Mouse (Mus musculus) layer of hippocampus, adult 11-12 months (tissue): ENCODE data around the gene Cnnm3.

Source experiments
- DNase-seq: peaks from one replicate; pipeline ENCODE4 v3.0.0; 2022; ENCODE audit warnings: low spot score

Gene Cnnm3

DNA sequence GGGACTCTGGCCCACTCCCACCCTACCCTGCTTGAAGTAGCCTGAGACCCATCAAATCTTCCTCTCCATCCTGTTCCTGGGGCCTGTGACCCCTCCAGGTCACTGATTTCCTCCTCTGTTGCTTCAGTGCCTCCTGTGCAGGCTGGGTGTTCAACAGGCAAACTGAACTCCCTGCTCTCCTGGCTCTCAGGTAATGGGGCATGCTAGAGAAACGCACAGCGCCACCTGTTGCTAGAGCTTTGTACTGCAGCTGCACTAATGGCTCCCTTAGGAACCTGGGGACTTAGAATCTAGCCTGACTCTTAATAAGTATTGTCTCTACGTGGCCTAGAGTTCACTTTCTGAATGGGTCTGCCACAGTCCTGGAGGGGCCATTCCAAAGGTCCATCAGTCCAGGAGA is 10.4 kb upstream of the Cnnm3 start:
- peak; percentile 74 for DNase-seq

DNA sequence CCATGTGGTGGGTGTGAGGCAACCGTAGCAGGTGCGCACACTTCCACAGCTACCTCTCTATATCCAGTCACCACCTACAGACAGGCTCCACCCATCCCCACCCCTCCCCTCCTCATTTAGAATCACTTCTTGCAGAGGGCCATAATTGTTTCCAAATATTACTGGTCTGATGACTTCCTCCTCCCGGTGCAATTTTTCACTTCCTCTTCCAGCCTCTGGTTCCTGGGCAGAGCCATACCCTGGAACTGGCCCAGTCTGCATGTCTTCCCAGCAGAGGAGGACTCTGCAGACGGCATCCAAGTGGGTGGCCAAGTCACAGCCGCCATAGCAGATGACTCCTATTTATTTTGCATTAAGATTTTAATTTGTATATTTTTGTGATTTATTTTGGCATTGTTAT is 3.4 kb upstream of the Cnnm3 start:
- DNase-seq, result no peak

DNA sequence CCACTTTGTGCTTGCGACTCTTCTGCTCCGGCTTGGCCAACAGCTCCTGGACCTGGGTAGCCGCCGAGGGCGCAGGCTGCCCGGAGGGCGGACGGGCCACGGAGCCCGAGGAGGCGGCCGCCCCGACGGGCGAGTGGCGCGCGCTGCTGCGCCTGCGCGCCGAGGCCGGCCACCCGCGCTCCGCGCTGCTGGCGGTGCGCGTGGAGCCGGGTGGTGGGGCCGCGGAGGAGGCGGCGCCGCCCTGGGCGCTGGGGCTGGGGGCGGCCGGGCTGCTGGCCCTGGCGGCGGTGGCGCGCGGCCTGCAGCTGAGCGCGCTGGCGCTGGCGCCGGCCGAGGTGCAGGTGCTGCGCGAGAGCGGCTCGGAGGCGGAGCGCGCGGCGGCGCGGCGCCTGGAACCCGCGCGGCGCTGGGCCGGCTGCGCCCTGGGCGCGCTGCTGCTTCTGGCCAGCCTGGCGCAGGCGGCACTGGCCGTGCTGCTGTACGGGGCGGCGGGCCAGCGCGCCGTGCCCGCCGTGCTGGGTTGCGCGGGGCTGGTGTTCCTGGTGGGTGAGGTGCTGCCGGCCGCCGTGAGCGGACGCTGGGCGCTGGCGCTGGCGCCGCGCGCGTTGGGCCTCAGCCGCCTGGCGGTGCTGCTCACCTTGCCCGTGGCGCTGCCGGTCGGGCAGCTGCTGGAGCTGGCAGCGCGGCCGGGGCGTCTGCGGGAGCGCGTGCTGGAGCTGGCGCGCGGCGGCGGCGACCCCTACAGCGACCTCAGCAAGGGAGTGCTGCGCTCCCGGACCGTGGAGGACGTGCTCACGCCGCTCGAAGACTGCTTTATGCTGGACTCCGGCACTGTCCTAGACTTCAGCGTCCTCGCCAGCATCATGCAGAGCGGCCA is 660 bp downstream of the Cnnm3 start:
- peak; percentile 43 for DNase-seq

- no peak for DNase-seq
Observed at GRCm38 (mm10) chr1:36512966-36513280, 1.3 kb downstream of the Cnnm3 start.

- DNase-seq, result no peak
Observed at GRCm38 (mm10) chr1:36513310-36513709, 1.6 kb downstream of the Cnnm3 start.

DNA sequence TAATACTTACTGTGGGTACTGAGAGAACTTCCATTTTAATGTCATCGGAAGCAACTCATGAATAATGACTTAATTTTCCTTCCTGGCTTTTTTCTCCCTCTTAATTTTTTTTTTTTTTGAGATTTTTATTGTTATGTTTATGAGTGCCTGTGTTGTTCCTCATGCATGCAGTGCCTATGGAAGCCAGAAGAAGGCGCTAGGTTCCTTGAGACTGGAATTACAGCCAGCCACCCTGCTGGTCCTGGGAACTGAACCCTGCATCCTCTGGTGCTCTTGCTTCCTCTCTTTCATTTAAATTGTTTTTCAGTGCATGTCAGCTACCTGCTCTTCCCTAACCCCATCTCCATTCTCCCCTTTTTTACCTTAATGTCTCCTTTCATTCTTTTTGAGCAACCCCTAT is 2.1 kb downstream of the Cnnm3 start:
- no peak for DNase-seq

- no peak for DNase-seq
Observed at GRCm38 (mm10) chr1:36518259-36518658, 6.6 kb downstream of the Cnnm3 start.

GRCm38 (mm10) chr1:36519626-36520025 is 8.0 kb downstream of the Cnnm3 start:
- DNase-seq, result no peak

DNA sequence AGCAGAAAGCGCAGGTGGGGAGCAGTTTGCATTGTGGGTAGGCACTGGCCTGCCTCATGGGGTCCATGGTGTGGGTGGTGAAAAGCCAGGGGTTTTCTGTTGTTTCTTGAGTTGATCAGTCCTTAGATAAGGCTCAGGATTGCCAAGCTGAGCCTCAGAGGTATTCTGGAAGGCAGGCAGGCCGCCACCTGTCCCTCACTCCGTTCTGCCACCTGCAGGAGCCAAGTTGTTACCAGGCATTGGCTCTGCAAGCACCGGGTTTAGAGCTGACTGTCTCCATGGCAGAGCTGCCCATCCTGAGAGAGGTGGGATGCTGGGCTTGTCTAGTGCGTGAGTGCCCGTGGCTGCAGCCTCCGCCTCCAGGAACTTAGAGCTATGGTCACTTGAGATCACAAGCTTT is 10.5 kb downstream of the Cnnm3 start:
- DNase-seq, result no peak

GRCm38 (mm10) chr1:36523332-36524013 is 11.8 kb downstream of the Cnnm3 start:
- no peak for DNase-seq

DNA sequence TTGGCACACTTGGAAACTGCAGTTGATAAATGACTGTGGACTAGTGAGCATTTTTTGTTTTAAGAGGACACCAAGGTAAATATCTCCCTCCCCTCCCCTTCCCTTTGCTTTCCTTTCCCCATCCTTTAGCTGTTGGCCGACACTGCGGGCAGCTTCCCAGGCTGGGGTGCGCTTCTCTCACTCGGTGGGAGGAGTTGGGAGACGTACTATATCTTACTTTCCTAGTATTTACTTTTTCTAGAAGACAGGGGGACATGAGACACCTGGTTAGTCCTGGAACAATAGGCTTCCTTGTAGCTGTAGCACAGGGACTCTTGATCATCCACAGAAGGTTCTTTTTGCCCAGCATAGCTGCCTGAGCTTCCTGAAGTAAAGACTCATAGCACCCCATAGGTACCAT is 12.4 kb downstream of the Cnnm3 start:
- no peak for DNase-seq

GRCm38 (mm10) chr1:36525774-36526173 is 14.1 kb downstream of the Cnnm3 start:
- DNase-seq, result no peak

GRCm38 (mm10) chr1:36526903-36527302 is 15.2 kb downstream of the Cnnm3 start:
- DNase-seq, result no peak

- no peak for DNase-seq
Observed at GRCm38 (mm10) chr1:36528351-36528750, 16.7 kb downstream of the Cnnm3 start.

DNA sequence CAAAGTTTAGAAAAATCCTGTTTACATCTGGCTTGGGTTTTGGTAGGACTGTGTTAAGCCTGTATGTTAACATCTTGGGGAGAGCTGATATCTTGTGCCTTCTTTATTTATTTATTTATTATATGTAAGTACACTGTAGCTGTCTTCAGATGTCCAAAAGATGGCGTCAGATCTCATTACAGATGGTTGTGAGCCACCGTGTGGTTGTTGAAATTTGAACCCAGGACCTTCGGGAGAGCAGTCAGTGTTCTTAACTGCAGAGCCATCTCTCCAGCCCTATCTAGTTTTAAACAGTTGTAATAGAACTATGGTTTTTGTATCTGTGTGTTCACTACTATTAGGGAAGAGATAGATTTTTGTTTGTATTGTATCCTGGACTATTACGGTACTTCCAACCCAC is 17.6 kb downstream of the Cnnm3 start:
- DNase-seq, result no peak

DNA sequence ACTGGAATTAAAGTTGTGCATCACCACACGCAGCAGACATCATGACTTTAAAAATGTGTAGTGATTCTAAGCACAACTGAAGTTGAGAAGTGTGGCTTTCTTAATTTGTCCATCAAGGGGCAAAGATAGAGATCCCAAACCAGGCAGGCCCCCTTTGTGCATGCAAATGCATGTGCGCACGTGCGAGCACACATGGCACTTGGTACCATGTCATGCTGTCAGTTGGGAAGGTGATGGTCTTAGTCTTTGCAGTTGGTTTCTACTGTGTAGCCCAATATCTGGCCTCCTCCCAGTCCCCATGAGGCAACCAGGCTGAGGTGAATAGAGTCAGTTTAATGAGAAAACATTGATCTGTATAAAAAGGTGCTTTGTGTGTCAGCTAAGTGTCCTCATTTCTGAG is 18.2 kb downstream of the Cnnm3 start:
- DNase-seq, result no peak

GRCm38 (mm10) chr1:36530485-36530884 is 18.8 kb downstream of the Cnnm3 start:
- DNase-seq, result no peak

GRCm38 (mm10) chr1:36530962-36531361 is 19.3 kb downstream of the Cnnm3 start:
- no peak for DNase-seq

GRCm38 (mm10) chr1:36531461-36531860 is 19.8 kb downstream of the Cnnm3 start:
- no peak for DNase-seq

- DNase-seq, result no peak
Observed at GRCm38 (mm10) chr1:36533546-36533945, 21.9 kb downstream of the Cnnm3 start.

DNA sequence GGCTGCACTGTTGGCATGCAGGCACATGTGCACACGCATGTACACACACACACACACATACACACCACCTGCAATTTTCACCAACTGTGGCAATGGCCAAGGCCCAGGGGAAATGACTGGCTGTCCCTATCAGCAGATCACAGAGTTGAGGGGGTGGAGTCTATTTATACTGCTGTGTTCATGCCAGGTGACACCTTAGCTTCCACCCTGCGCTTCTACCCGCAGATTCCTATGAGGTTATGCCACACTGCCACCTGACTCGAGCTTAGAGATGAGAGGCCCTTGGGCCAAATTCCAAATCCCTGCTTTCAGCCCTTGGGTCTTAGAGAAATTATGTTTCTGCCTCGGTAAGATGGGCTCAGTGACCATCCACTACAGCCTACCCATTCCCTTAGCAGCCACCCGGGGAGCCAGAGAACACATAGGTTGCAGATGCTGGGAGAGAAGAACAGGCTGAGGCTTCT is 23.0 kb downstream of the Cnnm3 start:
- no peak for DNase-seq

GRCm38 (mm10) chr1:36535477-36536396 is 24.1 kb downstream of the Cnnm3 start:
- no peak for DNase-seq

DNA sequence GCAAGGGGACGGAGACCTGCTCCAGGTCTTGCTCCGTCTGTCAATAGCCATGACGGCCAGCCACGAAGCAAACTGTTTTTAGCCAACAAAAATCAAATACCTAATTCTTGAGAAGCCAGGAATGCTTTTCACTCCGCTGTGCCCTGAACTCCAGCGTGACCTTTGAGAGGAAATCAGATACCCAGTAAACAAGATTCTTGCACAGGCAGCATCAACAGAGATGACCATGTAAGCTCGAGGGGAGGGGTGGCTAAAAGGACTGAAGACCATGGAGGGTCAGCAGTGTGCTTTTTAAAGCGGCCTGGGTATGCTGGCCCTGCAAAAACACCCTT is 24.7 kb downstream of the Cnnm3 start:
- no peak for DNase-seq
